Mouse (Mus musculus) kidney, adult 18-20 months (tissue): ENCODE measurements at regions not wholly inside any gene's neighbourhood (a gene's known extent, or its start where the extent isn't known, plus 50 kb on each side); places are given as distances from the start of the nearest gene placed in this dataset.
A peak's percentile ranks its signal among the peaks of the same experiment; 100 is the strongest.

ENCODE experiments used
- DNase-seq: peaks from one replicate; pipeline ENCODE4 v3.0.0; 2021

DNA sequence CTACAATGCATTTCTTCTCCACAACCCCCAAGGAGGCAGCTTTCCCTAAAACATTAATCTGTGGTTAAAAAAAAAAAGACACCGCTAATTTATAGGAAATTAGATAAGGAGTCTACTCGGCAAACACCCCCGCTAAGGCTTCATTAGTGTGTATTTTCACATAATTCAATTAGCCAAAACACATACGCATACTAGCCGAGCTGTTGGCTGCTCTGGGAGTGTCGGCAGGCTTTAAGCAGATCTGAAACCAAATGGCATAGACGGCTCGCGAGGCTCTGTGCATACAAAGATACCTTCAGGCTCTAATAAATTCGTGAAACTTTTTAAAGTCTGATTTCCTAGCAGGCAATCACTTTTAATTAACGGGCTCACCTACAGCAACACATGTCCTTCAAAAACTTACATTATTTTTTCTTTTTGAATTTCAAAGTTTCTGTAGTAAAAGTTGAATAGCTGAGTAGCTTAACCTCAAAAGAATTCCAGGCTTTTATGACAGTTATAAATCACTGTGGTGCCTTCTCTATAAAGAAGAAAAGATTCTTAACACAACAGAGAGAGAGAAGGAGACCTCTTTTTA, 68.0 kb upstream of the Smyd2 start:
- DNase-seq, result no peak

GRCm38 (mm10) chr1:189989376-189989775, 67.2 kb upstream of the Smyd2 start:
- DNase-seq, result no peak

- DNase-seq, result no peak
These were observed 66.7 kb upstream of the Smyd2 start for GRCm38 (mm10) chr1:189988864-189989263.

- no peak for DNase-seq
These were observed 63.5 kb upstream of the Smyd2 start for GRCm38 (mm10) chr1:189985516-189986205.

DNA sequence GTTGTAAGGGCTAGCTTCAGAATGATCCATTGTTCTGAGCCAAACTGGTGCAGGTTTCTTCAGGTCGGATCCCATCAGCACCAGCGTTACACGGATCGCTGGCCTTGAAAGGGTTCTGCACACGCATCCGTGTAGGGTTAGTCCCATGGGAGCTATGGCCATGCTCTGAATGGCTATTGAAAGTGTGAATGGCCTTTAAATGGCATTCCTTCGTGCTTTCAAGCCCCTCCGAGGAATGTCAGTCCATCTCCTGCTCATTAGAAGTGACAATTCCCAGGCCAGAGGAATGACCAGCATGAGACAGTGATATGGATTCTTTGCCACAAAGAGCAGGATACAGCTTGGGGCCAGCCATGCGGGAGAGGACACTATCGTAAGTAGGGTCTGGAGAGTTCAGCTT, 56.1 kb upstream of the Smyd2 start:
- no peak for DNase-seq

DNA sequence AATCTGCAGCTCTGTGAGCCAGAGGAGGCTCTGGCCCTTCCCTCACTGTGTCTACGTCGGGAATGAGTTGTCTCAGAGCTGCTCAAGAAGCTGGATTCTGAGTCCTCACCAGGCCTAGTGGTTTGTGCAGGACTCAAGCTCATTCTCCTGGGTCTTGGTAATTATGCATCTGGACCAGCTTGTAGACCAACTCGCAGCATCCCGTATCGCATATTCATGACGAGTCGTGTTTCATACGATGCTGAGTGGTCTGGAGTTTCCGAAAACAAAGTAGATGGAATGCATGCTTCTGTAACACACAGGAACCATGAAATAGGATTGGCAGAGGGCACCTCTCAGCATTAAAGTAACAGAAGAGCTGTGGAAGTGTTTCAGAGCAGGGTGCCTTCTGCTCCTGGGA, 53.5 kb upstream of the Smyd2 start:
- no peak for DNase-seq

DNA sequence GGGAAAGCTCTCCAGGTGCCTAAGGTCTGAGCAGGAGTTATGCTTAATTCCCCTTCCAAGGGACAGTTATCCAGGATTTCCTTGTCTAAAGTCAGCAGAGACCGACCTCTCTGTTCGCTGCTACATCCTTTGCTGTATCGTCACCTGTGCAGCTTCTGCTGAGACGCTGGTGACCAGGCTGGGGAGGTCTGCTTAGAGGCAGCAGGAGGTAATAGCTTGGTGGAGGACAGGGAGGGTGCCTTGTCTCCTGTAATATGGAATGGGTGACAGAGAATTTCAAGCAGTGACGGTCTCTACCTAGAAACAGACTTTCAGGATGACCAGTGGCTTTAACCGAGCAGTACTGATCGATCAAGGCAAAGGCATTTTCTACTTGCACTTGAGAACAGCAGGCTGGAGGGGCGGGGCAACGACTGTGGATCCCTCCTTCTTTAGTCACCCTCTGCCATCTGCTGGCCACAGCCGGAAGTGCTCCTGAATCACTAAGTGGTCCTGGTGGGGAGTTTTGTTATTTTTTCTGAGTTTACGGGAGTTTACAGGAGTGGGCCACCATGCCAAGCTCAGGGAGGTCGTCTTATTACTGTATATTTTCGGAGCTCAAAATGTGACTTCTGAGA, 50.7 kb upstream of the Smyd2 start:
- DNase-seq, result peak; percentile 83
